ENCODE assay signal across 12 mouse cellular contexts in the genomic region with DNA sequence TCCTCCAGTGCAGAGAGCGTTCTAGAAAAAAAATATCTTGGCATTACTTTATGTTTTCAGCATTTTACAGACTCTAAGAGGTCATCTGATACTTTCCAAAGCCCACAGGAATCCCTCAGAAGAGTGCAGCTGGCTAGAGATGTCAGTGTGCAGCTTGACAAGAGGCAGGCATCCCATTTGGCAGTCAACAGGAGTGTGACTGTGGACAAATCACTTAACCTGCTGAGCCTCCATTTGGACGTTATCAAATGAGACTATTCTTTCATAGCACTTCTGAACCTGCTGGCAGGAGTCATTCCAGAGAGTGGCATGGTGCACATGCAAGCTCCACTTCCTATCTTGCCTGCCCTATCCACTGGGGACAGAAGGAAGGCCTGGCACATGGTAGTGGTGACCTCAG. TPM values are rescaled to one million over a fixed set of nuclear protein-coding genes. Genes with fewer than 3 reads are reported as not detected.
DNase-seq lines count a peak whose midpoint lies in the region; ATAC-seq and TF ChIP-seq lines count a peak whose summit lies in the region.
"Had no signal": no experiment of that assay in that cellular context is flagged by ENCODE, and none has a peak within 500 bp of the region (broad histone marks: within the 10 kb centered on the region; RNA-seq: fewer than 3 reads in every experiment).

No protein-coding gene starts in this region.

- no peak overlapping the region for H3K9ac ChIP-seq in embryonic facial prominence, embryonic 14.5 days (ENCODE audit: low read depth, low read length)
- H3K9ac ChIP-seq in heart, embryonic 11.5 days (ENCODE audit: low read depth, low read length), result 0 out of 2 replicates have a peak overlapping the region, but pooled peaks have one; percentile 11
- no peak overlapping the region for H3K9ac ChIP-seq in forebrain, postnatal 0 days
- H3K9ac ChIP-seq in forebrain, embryonic 14.5 days (ENCODE audit: low read length), result no peak overlapping the region
- H3K9ac ChIP-seq: lung, embryonic 14.5 days had no signal

- no peak for TF ChIP-seq CTCF in forebrain, postnatal 0 days (IDR thresholded peaks at IDR 0.05; ENCODE audit: low read depth)

- WGBS in embryonic facial prominence, embryonic 14.5 days, result 35% methylated on average over 2 of the region's 2 CpGs
- whole genome bisulfite sequencing in embryonic facial prominence, embryonic 10.5 days, result 72% methylated on average over 2 of the region's 2 CpGs
- WGBS in heart, embryonic 11.5 days (ENCODE audit: insufficient replicate concordance), result 27% methylated on average over 2 of the region's 2 CpGs
- 87% methylated on average over 2 of the region's 2 CpGs for WGBS in forebrain, postnatal 0 days
- WGBS in forebrain, embryonic 14.5 days, result 78% methylated on average over 2 of the region's 2 CpGs

- no peak overlapping the region for H3K4me3 ChIP-seq in embryonic facial prominence, embryonic 14.5 days (ENCODE audit: low read depth, low read length)
- no peak overlapping the region for H3K4me3 ChIP-seq in embryonic facial prominence, embryonic 10.5 days
- H3K4me3 ChIP-seq in heart, embryonic 11.5 days (ENCODE audit: low read depth, low read length), result no peak overlapping the region
- H3K4me3 ChIP-seq in forebrain, postnatal 0 days (ENCODE audit: low read depth, low read length), result no peak overlapping the region
- no peak overlapping the region for H3K4me3 ChIP-seq in forebrain, embryonic 14.5 days (ENCODE audit: low read depth, low read length)

- no peaks in the 10 kb centered on the region for H3K9me3 ChIP-seq in embryonic facial prominence, embryonic 14.5 days (ENCODE audit: control insufficient read depth, low read length)
- H3K9me3 ChIP-seq in embryonic facial prominence, embryonic 10.5 days, result no peaks in the 10 kb centered on the region
- no peaks in the 10 kb centered on the region for H3K9me3 ChIP-seq in heart, embryonic 11.5 days (replicated peaks; ENCODE audit: control insufficient read depth, low read length)
- H3K9me3 ChIP-seq in forebrain, postnatal 0 days (ENCODE audit: low read length), result no peaks in the 10 kb centered on the region
- H3K9me3 ChIP-seq in forebrain, embryonic 14.5 days (replicated peaks; ENCODE audit: control insufficient read depth, low read length), result no peaks in the 10 kb centered on the region

- peaks cover 23% of the 10 kb centered on the region for H3K4me1 ChIP-seq in embryonic facial prominence, embryonic 14.5 days (ENCODE audit: control insufficient read depth, insufficient read depth, low read length)
- H3K4me1 ChIP-seq in embryonic facial prominence, embryonic 10.5 days, result peaks cover 34% of the 10 kb centered on the region
- peaks cover 29% of the 10 kb centered on the region for H3K4me1 ChIP-seq in heart, embryonic 11.5 days (ENCODE audit: control insufficient read depth, insufficient read depth, low read length)
- peaks cover 11% of the 10 kb centered on the region; the same call in 1 of the 2 replicates for H3K4me1 ChIP-seq in forebrain, postnatal 0 days (ENCODE audit: insufficient read depth)
- H3K4me1 ChIP-seq in forebrain, embryonic 14.5 days (ENCODE audit: control insufficient read depth, insufficient read depth, low read length), result peaks cover 19% of the 10 kb centered on the region

- H3K27ac ChIP-seq in embryonic facial prominence, embryonic 14.5 days (replicated peaks; ENCODE audit: low read depth, low read length), result 0 out of 2 replicates have a peak overlapping the region, but pooled peaks have one; percentile 48
- H3K27ac ChIP-seq in embryonic facial prominence, embryonic 10.5 days (replicated peaks), result no peak overlapping the region
- H3K27ac ChIP-seq in heart, embryonic 11.5 days (ENCODE audit: low read depth, low read length), result peak overlapping the region; percentile 17; the same call in 1 of the 2 replicates
- no peak overlapping the region for H3K27ac ChIP-seq in forebrain, postnatal 0 days (ENCODE audit: low read depth, low read length)
- H3K27ac ChIP-seq in forebrain, embryonic 14.5 days (ENCODE audit: low read depth, low read length), result no peak overlapping the region

- peak; percentile 25; the same call in 1 of the 2 replicates for ATAC-seq in embryonic facial prominence, embryonic 14.5 days (ENCODE audit: low read depth)
- ATAC-seq in heart, embryonic 11.5 days (replicated peaks; ENCODE audit: insufficient number of reproducible peaks, low FRiP score, low TSS enrichment), result no peak
- no peak for ATAC-seq in forebrain, postnatal 0 days
- no peak for ATAC-seq in forebrain, embryonic 14.5 days
- ATAC-seq: activated CD4-positive, CD25-positive, alpha-beta regulatory T cell, adult 4 months had no signal

- H3K27me3 ChIP-seq in embryonic facial prominence, embryonic 14.5 days (replicated peaks; ENCODE audit: control insufficient read depth, insufficient read depth, low read length), result no peaks in the 10 kb centered on the region
- H3K27me3 ChIP-seq in embryonic facial prominence, embryonic 10.5 days (replicated peaks; ENCODE audit: low read depth, poor library complexity, severe bottlenecking), result no peaks in the 10 kb centered on the region
- no peaks in the 10 kb centered on the region for H3K27me3 ChIP-seq in heart, embryonic 11.5 days (ENCODE audit: control insufficient read depth, insufficient read depth, low read length)
- no peaks in the 10 kb centered on the region for H3K27me3 ChIP-seq in forebrain, postnatal 0 days (ENCODE audit: insufficient read depth, low read length)
- H3K27me3 ChIP-seq in forebrain, embryonic 14.5 days (replicated peaks; ENCODE audit: control insufficient read depth, insufficient read depth, low read length), result no peaks in the 10 kb centered on the region

- H3K36me3 ChIP-seq in embryonic facial prominence, embryonic 14.5 days (ENCODE audit: control insufficient read depth, insufficient read depth, low read length), result no peaks in the 10 kb centered on the region
- 0 out of 2 replicates have a peak, but pooled peaks cover 2% of the 10 kb centered on the region for H3K36me3 ChIP-seq in embryonic facial prominence, embryonic 10.5 days (replicated peaks)
- no peaks in the 10 kb centered on the region for H3K36me3 ChIP-seq in heart, embryonic 11.5 days (ENCODE audit: control insufficient read depth, insufficient read depth, low read length)
- H3K36me3 ChIP-seq in forebrain, postnatal 0 days (ENCODE audit: insufficient read depth), result no peaks in the 10 kb centered on the region
- no peaks in the 10 kb centered on the region for H3K36me3 ChIP-seq in forebrain, embryonic 14.5 days (ENCODE audit: control insufficient read depth, insufficient read depth, low read length)

- H3K4me2 ChIP-seq in embryonic facial prominence, embryonic 14.5 days (ENCODE audit: low read depth, low read length), result no peak overlapping the region
- H3K4me2 ChIP-seq in heart, embryonic 11.5 days, result no peak overlapping the region
- H3K4me2 ChIP-seq in forebrain, postnatal 0 days (ENCODE audit: low read depth), result no peak overlapping the region
- H3K4me2 ChIP-seq in forebrain, embryonic 14.5 days (ENCODE audit: low read length), result no peak overlapping the region
- H3K4me2 ChIP-seq: lung, embryonic 14.5 days had no signal

- intact Hi-C loops in heart, postnatal 36 days (cut with DNase I), result no loop called here

- peak; percentile 86 for DNase-seq in embryonic facial prominence, embryonic 14.5 days (ENCODE audit: low spot score)
- no peak for DNase-seq in embryonic facial prominence, embryonic 10.5 days (ENCODE audit: low spot score)
- DNase-seq in adipocyte (ENCODE audit: low spot score), result peak; percentile 46
- DNase-seq in heart, postnatal 36 days, result peak; percentile 48 to 57
- DNase-seq in right cerebral cortex, postnatal 4 days, result no peak
- DNase-seq in forebrain, postnatal 0 days, result no peak
- DNase-seq in forebrain, embryonic 14.5 days (ENCODE audit: low spot score), result no peak
- DNase-seq: liver; lung, embryonic 14.5 days had no signal

RNA-seq across cellular contexts. Expression of a gene that starts 2.4 kb away (rescaled TPM):
- 271 and 275 TPM in 2 replicates for polyA plus RNA-seq in embryonic facial prominence, embryonic 14.5 days (2014; fragmentation: Nextera tagmentation; extraction: Ambion mirVana)
- polyA plus RNA-seq in embryonic facial prominence, embryonic 10.5 days (2016; fragmentation: Nextera tagmentation; extraction: Ambion mirVana), result 244 and 267 TPM in 2 replicates
- polyA plus RNA-seq in heart, embryonic 11.5 days (2014; fragmentation: Nextera tagmentation; extraction: Ambion mirVana), result 213 and 221 TPM in 2 replicates
- total RNA-seq in heart, postnatal 36 days (2021), result 100 to 1,000 TPM; 150 to 161 TPM
- 222 and 234 TPM in 2 replicates for total RNA-seq in forebrain, postnatal 0 days (2014; rRNA removed)
- 389 and 442 TPM in 2 replicates for polyA plus RNA-seq in forebrain, postnatal 0 days (2015; fragmentation: Nextera tagmentation; extraction: Ambion mirVana)
- polyA plus RNA-seq in forebrain, embryonic 14.5 days (2014; fragmentation: Nextera tagmentation; extraction: Ambion mirVana), result 526 and 544 TPM in 2 replicates

RNA-seq across cellular contexts. Expression of a gene that starts 16.4 kb away (rescaled TPM):
- polyA plus RNA-seq in embryonic facial prominence, embryonic 14.5 days (2014; fragmentation: Nextera tagmentation; extraction: Ambion mirVana), result 5.3 and 7.8 TPM in 2 replicates
- polyA plus RNA-seq in embryonic facial prominence, embryonic 10.5 days (2016; fragmentation: Nextera tagmentation; extraction: Ambion mirVana), result 10.2 and 10.6 TPM in 2 replicates
- 5.5 and 5.8 TPM in 2 replicates for polyA plus RNA-seq in heart, embryonic 11.5 days (2014; fragmentation: Nextera tagmentation; extraction: Ambion mirVana)
- 10 to 100 TPM in 1 of 2 experiments, 1 to 10 TPM in 1; 8.4 to 12.2 TPM for total RNA-seq in heart, postnatal 36 days (2021)
- total RNA-seq in forebrain, postnatal 0 days (2014; rRNA removed), result 4.5 and 5.9 TPM in 2 replicates
- polyA plus RNA-seq in forebrain, postnatal 0 days (2015; fragmentation: Nextera tagmentation; extraction: Ambion mirVana), result 4.2 and 5.5 TPM in 2 replicates
- polyA plus RNA-seq in forebrain, embryonic 14.5 days (2014; fragmentation: Nextera tagmentation; extraction: Ambion mirVana), result 4.9 and 5.4 TPM in 2 replicates

RNA-seq across cellular contexts. Expression of a gene that starts 46.4 kb away (rescaled TPM):
- polyA plus RNA-seq in embryonic facial prominence, embryonic 14.5 days (2014; fragmentation: Nextera tagmentation; extraction: Ambion mirVana), result 4.4 and 5.0 TPM in 2 replicates
- 4.2 and 7.5 TPM in 2 replicates for polyA plus RNA-seq in embryonic facial prominence, embryonic 10.5 days (2016; fragmentation: Nextera tagmentation; extraction: Ambion mirVana)
- 3.3 and 4.7 TPM in 2 replicates for polyA plus RNA-seq in heart, embryonic 11.5 days (2014; fragmentation: Nextera tagmentation; extraction: Ambion mirVana)
- total RNA-seq in heart, postnatal 36 days (2021), result 10 to 100 TPM; 26.3 to 33.2 TPM
- total RNA-seq in forebrain, postnatal 0 days (2014; rRNA removed), result 9.8 and 13.0 TPM in 2 replicates
- 2.6 and 3.8 TPM in 2 replicates for polyA plus RNA-seq in forebrain, postnatal 0 days (2015; fragmentation: Nextera tagmentation; extraction: Ambion mirVana)
- 4.1 and 5.0 TPM in 2 replicates for polyA plus RNA-seq in forebrain, embryonic 14.5 days (2014; fragmentation: Nextera tagmentation; extraction: Ambion mirVana)
- total RNA-seq: MEL had no signal

Comparison
In these comparisons a context has a peak if more than half of its experiments do, and no peak if none do; other contexts are left out.
1. DNase-seq: peak in embryonic facial prominence, embryonic 14.5 days (single experiment), adipocyte (single experiment) and heart, postnatal 36 days (2 of 2); none in embryonic facial prominence, embryonic 10.5 days (single experiment), right cerebral cortex, postnatal 4 days (single experiment), forebrain, postnatal 0 days (single experiment) and forebrain, embryonic 14.5 days (single experiment).
2. H3K27ac ChIP-seq: peak in embryonic facial prominence, embryonic 14.5 days (single experiment) and heart, embryonic 11.5 days (single experiment); none in embryonic facial prominence, embryonic 10.5 days (single experiment), forebrain, postnatal 0 days (single experiment) and forebrain, embryonic 14.5 days (single experiment).